Mouse (Mus musculus) forebrain, embryonic 14.5 days (tissue): Measurements from ENCODE around the gene Ccdc188. TPM values are rescaled to one million over a fixed set of nuclear protein-coding genes. Genes with fewer than 3 reads are reported as not detected.
A peak's percentile ranks its signal among the peaks of the same experiment; 100 is the strongest.

ENCODE experiments used
- ATAC-seq: fragments of 200-750 bp; cut with Nextera tagmentation; 2 replicates; pipeline ENCODE4 v1.8.0; 2017; ENCODE audit warnings: mild to moderate bottlenecking, moderate library complexity
- DNase-seq: peaks from one replicate; pipeline ENCODE4 v3.0.0-alpha.2; 2015; ENCODE audit warnings: low spot score
- H3K27ac ChIP-seq: fragments of 300-500 bp; sonication (generic); 2 replicates; pipeline ENCODE4 v1.5.1; 2014; ENCODE audit warnings: low read depth, mild to moderate bottlenecking, control low read depth, low read length, moderate library complexity
- H3K27me3 ChIP-seq: fragments of 300-500 bp; sonication (generic); replicated peaks from 2 replicates; pipeline ENCODE4 v1.6.1; 2014; ENCODE audit warnings: low read length, control low read depth, mixed read lengths; ENCODE audit not compliant: control insufficient read depth, insufficient read depth
- H3K36me3 ChIP-seq: fragments of 300-500 bp; sonication (generic); 2 replicates; pipeline ENCODE4 v1.6.1; 2014; ENCODE audit warnings: low read length, control low read depth; ENCODE audit not compliant: control insufficient read depth, insufficient read depth
- H3K4me1 ChIP-seq: fragments of 300-500 bp; sonication (generic); 2 replicates; pipeline ENCODE4 v1.6.1; 2014; ENCODE audit warnings: antibody characterized with exemption, low read length, control low read depth; ENCODE audit not compliant: control insufficient read depth, insufficient read depth
- H3K4me2 ChIP-seq: fragments of 300-500 bp; sonication (generic); 2 replicates; pipeline ENCODE4 v1.6.1; 2014; ENCODE audit warnings: mild to moderate bottlenecking, control low read depth, low read length
- H3K4me3 ChIP-seq: fragments of 300-500 bp; sonication (generic); 2 replicates; pipeline ENCODE4 v1.5.1; 2014; ENCODE audit warnings: low read depth, low read length, control low read depth
- H3K9ac ChIP-seq: fragments of 300-500 bp; sonication (generic); 2 replicates; pipeline ENCODE4 v1.6.1; 2014; ENCODE audit warnings: mild to moderate bottlenecking, low read length, control low read depth, moderate library complexity
- H3K9me3 ChIP-seq: fragments of 300-500 bp; sonication (generic); replicated peaks from 2 replicates; pipeline ENCODE4 v1.6.1; 2016; ENCODE audit warnings: low read length, control low read depth, mixed read lengths; ENCODE audit not compliant: control insufficient read depth
- WGBS: fragments of 180-500 bp; shearing (Covaris S2); extraction: QIAGEN DNeasy Blood & Tissue Kit; methylation state at CpG from one replicate; pipeline ENCODE4 v1.1.7; 2014; 5-methylcytosine and 5-hydroxymethylcytosine counted together
- polyA plus RNA-seq: library from polyadenylated mRNA; unstranded; fragments of >200 nt; fragmentation: Nextera tagmentation; extraction: Ambion mirVana; gene quantifications from 2 replicates; pipeline ENCODE4 v1.2.1, GENCODE M21; 2014

Ccdc188 gene
- polyA plus RNA-seq, 1 experiment from 2014 or later, result 0.13 TPM

DNA sequence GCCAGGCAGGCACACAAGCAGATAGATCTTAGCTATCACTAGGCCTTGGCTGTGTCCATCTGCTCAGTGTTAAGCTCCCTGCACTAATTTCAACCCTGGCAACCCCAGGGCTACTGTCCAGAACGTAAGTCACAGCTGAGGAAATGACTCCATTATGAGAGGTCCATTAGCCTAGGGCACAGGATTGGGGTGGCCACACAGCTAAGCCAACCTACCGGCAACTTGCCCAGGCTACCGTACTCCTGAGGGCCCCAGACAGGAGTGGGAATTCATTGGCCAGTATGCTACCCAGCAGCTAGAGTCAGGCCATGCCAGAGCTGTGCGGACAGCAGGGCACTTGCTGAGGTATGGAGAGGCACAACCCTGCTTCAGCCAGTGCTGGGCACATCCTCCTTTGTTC is 11.2 kb downstream of the Ccdc188 start:
- Histone ChIP-seq H3K9ac (no peak overlapping the region; the same call in 1 of the 2 replicates), H3K4me2 (no peak overlapping the region), H3K9me3 (no peaks in the 10 kb centered on the region), H3K4me3 (no peak overlapping the region), H3K4me1 (peaks cover 13% of the 10 kb centered on the region), H3K27me3 (no peaks in the 10 kb centered on the region), H3K27ac (no peak overlapping the region), H3K36me3 (peaks cover 50% of the 10 kb centered on the region)
- no peak for DNase-seq
- no peak for ATAC-seq
- 98% methylated on average over 4 of the region's 4 CpGs for WGBS

DNA sequence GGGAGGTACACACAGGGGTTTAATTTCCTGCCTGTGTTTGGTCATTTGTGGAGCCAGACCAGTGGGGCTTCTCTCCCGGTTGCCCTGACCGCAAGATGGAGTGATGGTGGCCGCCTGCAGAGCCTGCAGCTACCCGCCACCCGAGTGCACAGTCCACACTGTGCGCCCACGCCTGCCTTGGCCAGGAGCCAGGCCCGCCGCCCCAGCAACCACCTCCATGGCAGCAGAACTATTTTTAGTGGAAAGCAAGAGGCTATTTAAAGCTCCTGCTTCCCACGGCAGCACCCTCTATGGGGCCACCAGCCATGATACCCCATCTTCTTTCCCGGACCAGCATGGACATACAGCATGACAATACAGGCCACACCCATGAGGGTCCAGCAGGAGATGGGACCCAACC is 11.9 kb downstream of the Ccdc188 start:
- H3K27me3 ChIP-seq, result no peaks in the 10 kb centered on the region
- 64% methylated on average over 11 of the region's 11 CpGs for WGBS
- H3K9me3 ChIP-seq, result no peaks in the 10 kb centered on the region
- peaks cover 42% of the 10 kb centered on the region for H3K36me3 ChIP-seq
- H3K4me3 ChIP-seq, result no peak overlapping the region
- no peak for DNase-seq
- H3K9ac ChIP-seq, result no peak overlapping the region
- peaks cover 19% of the 10 kb centered on the region for H3K4me1 ChIP-seq
- H3K27ac ChIP-seq, result no peak overlapping the region
- no peak overlapping the region for H3K4me2 ChIP-seq
- ATAC-seq, result no peak

DNA sequence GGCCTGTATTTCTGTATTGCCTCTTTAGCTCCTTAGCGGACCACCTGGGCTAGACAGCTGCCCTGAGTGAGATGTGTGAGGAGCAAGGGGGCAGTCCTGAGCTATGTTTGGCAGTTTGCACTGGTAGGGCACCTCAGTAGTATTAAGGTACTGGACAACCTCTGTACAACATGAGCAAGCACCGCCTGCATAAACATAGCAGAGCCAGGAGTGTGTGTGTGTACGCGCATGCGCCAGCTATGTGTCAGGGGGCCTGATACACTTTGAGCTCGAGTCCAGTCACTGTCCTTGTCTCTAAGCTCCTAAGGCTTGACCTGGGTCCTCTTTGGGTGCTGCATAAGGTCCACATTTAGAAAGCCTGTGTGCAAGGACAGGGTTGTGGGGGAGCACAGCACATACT is 12.9 kb downstream of the Ccdc188 start:
- Histone ChIP-seq H3K4me1 (peaks cover 19% of the 10 kb centered on the region), H3K4me3 (no peak overlapping the region), H3K27ac (no peak overlapping the region), H3K36me3 (peaks cover 32% of the 10 kb centered on the region), H3K9ac (no peak overlapping the region), H3K4me2 (no peak overlapping the region), H3K9me3 (no peaks in the 10 kb centered on the region), H3K27me3 (no peaks in the 10 kb centered on the region)
- 89% methylated on average over 6 of the region's 6 CpGs for WGBS
- no peak for ATAC-seq
- no peak for DNase-seq

DNA sequence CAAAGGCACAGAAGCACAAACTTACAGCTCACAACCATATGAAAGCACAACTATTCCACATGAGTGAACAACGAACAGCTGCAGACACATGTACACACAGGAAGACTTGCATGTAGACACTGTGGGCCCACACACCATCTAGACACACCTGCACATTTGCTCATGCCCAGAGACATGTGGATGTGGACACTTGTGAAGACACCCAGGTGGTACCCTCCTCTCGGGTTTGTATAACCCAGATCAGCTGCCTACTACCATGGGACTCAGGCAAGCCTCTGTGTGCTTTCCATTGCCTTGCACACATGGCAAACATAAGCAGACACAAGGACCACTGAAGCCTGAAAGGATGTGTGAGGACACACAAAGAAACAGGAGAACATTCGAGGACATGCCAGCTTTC is 13.4 kb downstream of the Ccdc188 start:
- no peak for DNase-seq
- WGBS, result 88% methylated on average over 3 of the region's 3 CpGs
- Histone ChIP-seq H3K27me3 (no peaks in the 10 kb centered on the region), H3K4me3 (no peak overlapping the region), H3K4me1 (peaks cover 22% of the 10 kb centered on the region), H3K9ac (no peak overlapping the region), H3K9me3 (no peaks in the 10 kb centered on the region), H3K4me2 (no peak overlapping the region), H3K36me3 (peaks cover 28% of the 10 kb centered on the region), H3K27ac (no peak overlapping the region)
- no peak for ATAC-seq

DNA sequence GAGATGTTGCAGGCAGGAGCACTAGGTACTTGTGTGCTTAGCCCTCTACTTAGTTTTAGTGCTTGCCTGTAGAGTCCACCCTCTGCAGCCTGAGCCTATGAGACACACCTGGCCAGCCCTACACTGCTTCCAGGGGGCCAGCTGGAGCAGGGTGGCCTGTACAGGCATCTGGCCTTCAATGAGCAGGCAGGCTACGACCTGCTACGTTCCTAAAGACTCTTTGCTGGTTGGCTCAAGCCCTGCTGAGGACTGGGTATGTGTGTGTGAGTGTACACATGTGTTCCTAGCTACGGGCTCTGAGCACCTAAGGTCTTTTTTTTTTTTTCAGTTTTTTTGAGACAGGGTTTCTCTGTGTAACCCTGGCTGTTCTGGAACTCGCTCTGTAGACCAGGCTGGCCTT is 13.8 kb downstream of the Ccdc188 start:
- Histone ChIP-seq H3K4me2 (no peak overlapping the region), H3K9ac (no peak overlapping the region), H3K27ac (no peak overlapping the region), H3K9me3 (no peaks in the 10 kb centered on the region), H3K36me3 (peaks cover 24% of the 10 kb centered on the region), H3K27me3 (no peaks in the 10 kb centered on the region), H3K4me1 (peaks cover 24% of the 10 kb centered on the region), H3K4me3 (no peak overlapping the region)
- DNase-seq (no peak), ATAC-seq (no peak)
- 90% methylated on average over 4 of the region's 4 CpGs for WGBS

DNA sequence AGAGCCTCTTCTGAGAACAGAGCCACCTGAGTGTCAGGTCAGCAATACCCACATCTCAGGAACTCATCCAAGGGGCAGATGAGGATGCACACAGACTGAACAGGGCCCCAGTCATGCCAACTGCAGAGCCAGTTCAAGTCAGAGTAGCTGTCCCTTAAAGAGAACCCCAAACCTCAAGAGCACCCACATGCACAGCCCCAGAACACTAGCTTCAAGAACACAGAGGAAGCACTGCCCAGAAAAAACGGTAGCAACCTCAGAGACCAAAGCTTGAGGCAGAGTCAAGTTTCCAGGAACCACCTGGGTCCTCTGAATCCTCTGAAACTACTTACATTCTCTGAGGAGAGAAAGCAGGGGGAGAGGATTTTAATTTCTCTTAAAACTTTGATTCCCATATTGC is 15.8 kb downstream of the Ccdc188 start:
- ATAC-seq (no peak), DNase-seq (no peak)
- Histone ChIP-seq H3K27me3 (no peaks in the 10 kb centered on the region), H3K27ac (no peak overlapping the region), H3K9me3 (no peaks in the 10 kb centered on the region), H3K4me1 (peaks cover 24% of the 10 kb centered on the region), H3K4me2 (peak overlapping the region; percentile 90; the same call in 1 of the 2 replicates), H3K36me3 (peaks cover 15% of the 10 kb centered on the region), H3K4me3 (no peak overlapping the region), H3K9ac (peak overlapping the region; percentile 88; the same call in 1 of the 2 replicates)
- WGBS, result 68% methylated on average over 1 of the region's 1 CpGs

DNA sequence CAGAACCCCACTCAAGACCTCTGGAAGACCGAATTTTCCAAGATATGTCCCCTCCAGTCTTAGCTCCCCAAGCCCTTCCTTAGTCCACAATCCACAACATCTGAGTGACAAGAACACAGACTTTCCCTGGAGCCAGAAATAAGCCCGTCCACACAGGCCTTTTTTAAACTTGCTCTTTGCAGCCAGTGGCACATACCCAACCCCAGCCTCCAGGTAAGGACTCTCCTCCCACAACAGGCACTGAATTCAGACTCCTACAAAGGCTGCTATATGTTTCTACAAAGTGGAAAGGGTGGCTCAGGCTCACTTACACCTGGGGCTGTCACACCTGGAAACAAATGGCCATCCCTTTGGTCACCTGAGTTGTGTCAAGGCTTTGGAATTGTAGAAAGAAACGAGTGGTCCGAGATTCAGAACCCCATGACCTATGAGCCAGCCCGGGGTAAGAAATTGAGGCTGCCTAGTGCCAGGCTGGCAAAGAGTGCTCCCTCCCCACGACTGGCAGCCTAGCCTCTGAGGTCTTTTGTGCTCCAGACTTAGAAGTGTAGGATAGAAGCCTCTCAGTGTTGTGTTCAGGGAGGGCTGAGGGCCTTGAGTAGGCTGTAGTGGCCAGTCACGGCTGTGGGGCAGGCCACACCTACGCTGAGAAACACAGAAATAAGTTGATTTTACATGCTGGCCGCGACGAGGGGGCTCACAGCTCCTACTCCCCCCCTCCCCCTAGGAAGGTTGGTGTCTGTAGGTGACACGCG is 16.4 kb downstream of the Ccdc188 start:
- peak overlapping the region; percentile 90 for H3K4me2 ChIP-seq
- H3K9me3 ChIP-seq, result no peaks in the 10 kb centered on the region
- no peaks in the 10 kb centered on the region for H3K27me3 ChIP-seq
- peak overlapping the region; percentile 88; the same call in 1 of the 2 replicates for H3K27ac ChIP-seq
- 16% methylated on average over 13 of the region's 13 CpGs for WGBS
- ATAC-seq (peak; percentile 11), DNase-seq (no peak)
- H3K36me3 ChIP-seq, result peaks cover 20% of the 10 kb centered on the region
- H3K4me3 ChIP-seq, result peak overlapping the region; percentile 84
- H3K4me1 ChIP-seq, result peaks cover 24% of the 10 kb centered on the region
- H3K9ac ChIP-seq, result peak overlapping the region; percentile 88

DNA sequence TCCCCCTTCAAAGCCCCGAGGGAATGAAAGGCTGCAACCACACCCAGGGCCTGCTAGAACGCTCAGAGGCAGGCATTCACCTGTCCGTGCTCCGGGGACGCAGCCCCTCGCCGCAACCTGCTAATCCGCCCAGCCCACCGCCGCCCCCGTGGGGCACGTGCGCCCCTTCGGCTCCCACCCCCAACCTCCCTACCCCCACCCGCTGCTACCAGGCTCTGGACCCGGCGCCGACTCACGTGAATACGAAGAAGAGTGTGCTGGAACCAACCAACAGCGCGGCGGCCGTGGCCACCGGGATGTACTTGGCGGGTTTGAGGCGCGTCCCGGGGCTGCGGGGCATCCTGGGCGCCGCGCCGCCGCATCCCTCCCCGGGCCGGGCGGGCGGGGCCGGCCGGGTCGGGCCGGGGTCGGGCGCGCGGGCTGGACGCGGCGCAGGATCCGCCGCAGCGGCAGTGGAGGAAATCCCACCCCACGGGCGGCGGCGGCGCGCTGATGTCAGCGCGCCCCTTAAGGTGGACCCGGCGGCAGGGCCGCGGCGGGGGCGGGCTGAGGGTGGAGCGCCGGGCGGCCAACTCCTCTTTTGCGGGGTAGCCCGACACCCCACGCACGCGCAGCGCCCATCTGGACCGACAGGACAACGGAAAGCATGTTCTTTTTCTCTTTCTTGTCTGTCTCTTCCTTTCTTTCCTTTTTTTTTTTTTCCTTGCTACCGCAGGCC is 17.2 kb downstream of the Ccdc188 start, which contains the start of gene Zdhhc8:
Gene Zdhhc8, minus strand, starts transcription at position 466 of the 718 bp plus-strand sequence.
- Histone ChIP-seq H3K27ac (peak within 1 kb of the TSS; percentile 88), H3K9me3 (no peaks in the 10 kb centered on the region), H3K27me3 (no peaks in the 10 kb centered on the region), H3K36me3 (peaks cover 26% of the 10 kb centered on the region), H3K9ac (peak within 1 kb of the TSS; percentile 88), H3K4me2 (peak within 1 kb of the TSS; percentile 90), H3K4me1 (peaks cover 20% of the 10 kb centered on the region), H3K4me3 (peak within 1 kb of the TSS; percentile 84)
- under 1% methylated on average over 54 of the region's 79 CpGs for WGBS
- peak; percentile 83 for DNase-seq
- peak; percentile 89 for ATAC-seq
